Mouse (Mus musculus): ENCODE results near the gene Sez6. TPM values are rescaled to one million over a fixed set of nuclear protein-coding genes. Genes with fewer than 3 reads are reported as not detected.

Sez6 gene
- total RNA-seq, 2 experiments from 2014 or later = 148 to 153 TPM

- no peak for DNase-seq
Observed at GRCm38 (mm10) chr11:77950125-77950685, 19.6 kb downstream of the Sez6 start.

- DNase-seq = peak; percentile 79 to 80
Observed at GRCm38 (mm10) chr11:77950797-77951228, 20.2 kb downstream of the Sez6 start.

GRCm38 (mm10) chr11:77953671-77954070, 23.1 kb downstream of the Sez6 start:
- DNase-seq = no peak

- DNase-seq = no peak
Observed at GRCm38 (mm10) chr11:77956428-77956827, 25.8 kb downstream of the Sez6 start.

GRCm38 (mm10) chr11:77958268-77958667, 27.7 kb downstream of the Sez6 start:
- no peak for DNase-seq

GRCm38 (mm10) chr11:77958932-77959331, 28.3 kb downstream of the Sez6 start:
- no peak for DNase-seq

- peak; percentile 75 to 82 for DNase-seq
Observed at GRCm38 (mm10) chr11:77960199-77960598, 29.6 kb downstream of the Sez6 start.

- DNase-seq = no peak
Observed at GRCm38 (mm10) chr11:77960898-77961297, 30.3 kb downstream of the Sez6 start.

- DNase-seq = no peak
Observed at GRCm38 (mm10) chr11:77962946-77963345, 32.3 kb downstream of the Sez6 start.

GRCm38 (mm10) chr11:77964415-77965095, 34.0 kb downstream of the Sez6 start:
- DNase-seq = no peak

GRCm38 (mm10) chr11:77965101-77966036, 34.8 kb downstream of the Sez6 start:
- peak; percentile 84 to 88 for DNase-seq

- DNase-seq = no peak
Observed at GRCm38 (mm10) chr11:77966037-77966391, 35.4 kb downstream of the Sez6 start.

- peak; percentile 51 to 73 for DNase-seq
Observed at GRCm38 (mm10) chr11:77967114-77967513, 36.5 kb downstream of the Sez6 start.

GRCm38 (mm10) chr11:77968786-77969185, 38.2 kb downstream of the Sez6 start:
- no peak for DNase-seq

GRCm38 (mm10) chr11:77970718-77971117, 40.1 kb downstream of the Sez6 start:
- DNase-seq = no peak

- no peak for DNase-seq
Observed at GRCm38 (mm10) chr11:77973520-77973919, 42.9 kb downstream of the Sez6 start.

- DNase-seq = no peak
Observed at GRCm38 (mm10) chr11:77974325-77974724, 43.7 kb downstream of the Sez6 start.

GRCm38 (mm10) chr11:77975873-77976272, 45.3 kb downstream of the Sez6 start:
- DNase-seq = no peak

GRCm38 (mm10) chr11:77978161-77978560, 47.6 kb downstream of the Sez6 start:
- DNase-seq = no peak

- DNase-seq = no peak
Observed at GRCm38 (mm10) chr11:77979221-77979809, 48.7 kb downstream of the Sez6 start.

GRCm38 (mm10) chr11:77980281-77981204, 49.9 kb downstream of the Sez6 start:
- DNase-seq = no peak
